Mouse (Mus musculus) erythroblast, embryonic 14.5 days (primary cell): ENCODE results near the gene Scd2. TPM values are rescaled to one million over a fixed set of nuclear protein-coding genes. Genes with fewer than 3 reads are reported as not detected.
"Not testable (repeated sequence)": the region's sequence is repeated elsewhere in the genome, so short reads cannot be mapped to it uniquely, and the experiment has no call there.

Experiments used
- H3K27me3 ChIP-seq: 2 replicates; pipeline ENCODE4 v1.6.1; 2012; ENCODE audit warnings: inconsistent platforms; ENCODE audit not compliant: control insufficient read depth
- H3K36me3 ChIP-seq: 2 replicates; pipeline ENCODE4 v1.6.1; 2012; ENCODE audit warnings: mild to moderate bottlenecking, inconsistent platforms; ENCODE audit not compliant: control insufficient read depth
- H3K4me1 ChIP-seq: 2 replicates; pipeline ENCODE4 v1.6.1; 2012; ENCODE audit warnings: inconsistent platforms; ENCODE audit not compliant: control insufficient read depth
- H3K4me3 ChIP-seq: replicated peaks from 2 replicates; pipeline ENCODE3; 2012; ENCODE audit warnings: moderate library complexity, mild to moderate bottlenecking, inconsistent platforms
- H3K9me3 ChIP-seq: 2 replicates; pipeline ENCODE4 v1.6.1; 2012; ENCODE audit warnings: low read length, inconsistent platforms, mixed read lengths; ENCODE audit not compliant: control insufficient read depth
- GATA1 ChIP-seq: IDR thresholded peaks from 2 replicates; pipeline ENCODE4 v1.6.1; 2012; ENCODE audit warnings: low read length, inconsistent platforms, mixed read lengths
- TAL1 ChIP-seq: IDR thresholded peaks from 3 replicates; pipeline ENCODE4 v1.6.1; 2012; ENCODE audit warnings: low read length, inconsistent platforms, mixed read lengths
- polyA plus RNA-seq: library from polyadenylated mRNA; stranded (reverse); fragments of >175 nt; gene quantifications from 2 replicates; pipeline ENCODE4 v1.2.3, GENCODE M21; 2012

The Scd2 gene
- polyA plus RNA-seq, 1 experiment: 0.27 TPM

DNA sequence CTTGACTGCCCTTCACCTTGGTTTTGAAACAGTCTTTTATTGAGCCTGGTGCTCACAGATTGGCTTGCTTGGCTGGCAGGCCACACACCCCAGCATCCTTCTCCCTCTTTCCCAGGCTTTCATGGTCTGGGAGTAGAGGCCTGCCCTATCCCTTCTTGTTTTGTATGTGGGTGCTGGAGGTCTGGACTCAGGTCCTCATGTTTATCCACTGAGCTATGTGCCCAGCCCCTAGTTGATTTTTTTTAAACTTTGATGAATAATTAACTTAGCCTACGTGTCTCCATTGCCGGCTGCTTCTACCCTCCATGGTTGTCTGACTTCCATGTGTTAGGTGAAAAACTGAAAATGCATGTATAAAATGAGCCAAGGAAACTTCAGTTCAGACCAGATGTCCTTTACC lies 36.1 kb downstream of the Scd2 start:
- TF ChIP-seq TAL1 (no peak), GATA1 (no peak)
- Histone ChIP-seq H3K9me3 (no peaks in the 10 kb centered on the region; the same call in 1 of the 2 replicates), H3K4me1 (no peaks in the 10 kb centered on the region), H3K36me3 (no peaks in the 10 kb centered on the region), H3K27me3 (no peaks in the 10 kb centered on the region), H3K4me3 (no peak overlapping the region)

DNA sequence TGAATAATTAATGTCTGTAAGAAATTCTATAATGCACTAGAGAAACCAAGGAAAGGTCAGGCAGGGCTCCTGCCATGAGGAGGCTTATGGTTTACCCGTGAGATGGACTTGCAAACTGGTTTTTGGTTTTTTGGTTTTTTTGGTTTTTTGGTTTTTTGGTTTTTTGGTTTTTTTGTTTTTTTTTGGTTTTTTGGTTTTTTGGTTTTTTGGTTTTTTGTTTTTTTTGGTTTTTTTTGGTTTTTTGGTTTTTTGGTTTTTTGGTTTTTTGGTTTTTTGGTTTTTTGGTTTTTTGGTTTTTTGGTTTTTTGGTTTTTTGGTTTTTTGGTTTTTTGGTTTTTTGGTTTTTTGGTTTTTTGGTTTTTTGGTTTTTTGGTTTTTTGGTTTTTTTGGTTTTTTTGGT lies 37.7 kb downstream of the Scd2 start:
- not testable (repeated sequence) for H3K4me1 ChIP-seq, H3K4me3 ChIP-seq, H3K27me3 ChIP-seq, H3K36me3 ChIP-seq, H3K9me3 ChIP-seq

DNA sequence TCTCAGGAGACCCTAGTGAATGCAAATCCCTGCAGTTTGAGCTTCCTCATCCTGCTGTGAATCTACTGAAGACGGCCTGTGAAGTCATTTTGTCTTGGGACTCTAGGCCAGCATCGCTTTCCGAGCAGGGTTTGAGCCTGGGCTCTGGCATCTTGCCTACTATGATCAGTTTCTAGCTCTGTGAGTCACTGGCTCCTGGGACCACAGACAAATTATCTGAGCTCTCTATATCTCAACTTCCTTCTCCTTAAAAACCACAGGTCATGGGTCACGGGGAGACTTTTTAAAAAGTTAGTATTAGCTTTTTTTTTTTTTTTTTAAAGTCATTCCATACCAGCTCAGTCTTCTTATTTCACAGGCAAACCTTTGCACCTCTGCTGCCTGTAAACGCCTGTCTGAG lies 38.4 kb downstream of the Scd2 start:
- H3K9me3 ChIP-seq: no peaks in the 10 kb centered on the region
- H3K4me3 ChIP-seq: no peak overlapping the region
- H3K4me1 ChIP-seq: no peaks in the 10 kb centered on the region
- no peaks in the 10 kb centered on the region for H3K27me3 ChIP-seq
- TF ChIP-seq GATA1 (no peak), TAL1 (no peak)
- H3K36me3 ChIP-seq: no peaks in the 10 kb centered on the region

DNA sequence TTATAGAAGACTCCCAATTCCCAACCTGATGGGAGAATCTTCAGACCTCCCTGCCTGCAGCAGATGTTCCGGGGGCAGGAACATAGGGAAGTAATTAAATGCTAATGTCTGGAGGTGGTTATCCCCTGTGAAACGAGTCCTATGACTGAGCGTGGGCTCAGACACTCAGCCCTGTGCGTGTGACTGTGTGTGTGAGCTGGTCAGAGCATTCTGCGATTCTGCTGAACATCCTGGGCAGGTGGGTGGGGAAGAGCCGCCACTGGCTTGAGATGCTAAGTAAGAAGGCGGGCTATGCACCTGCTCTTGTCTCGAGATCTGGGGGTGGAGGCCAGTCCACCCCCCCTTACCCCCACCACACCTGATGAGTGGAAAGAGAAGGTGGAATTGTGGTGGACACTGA lies 38.9 kb downstream of the Scd2 start:
- Histone ChIP-seq H3K9me3 (no peaks in the 10 kb centered on the region), H3K36me3 (no peaks in the 10 kb centered on the region), H3K27me3 (no peaks in the 10 kb centered on the region), H3K4me3 (no peak overlapping the region), H3K4me1 (no peaks in the 10 kb centered on the region)
- no peak for TF ChIP-seq GATA1
- TF ChIP-seq TAL1: no peak

DNA sequence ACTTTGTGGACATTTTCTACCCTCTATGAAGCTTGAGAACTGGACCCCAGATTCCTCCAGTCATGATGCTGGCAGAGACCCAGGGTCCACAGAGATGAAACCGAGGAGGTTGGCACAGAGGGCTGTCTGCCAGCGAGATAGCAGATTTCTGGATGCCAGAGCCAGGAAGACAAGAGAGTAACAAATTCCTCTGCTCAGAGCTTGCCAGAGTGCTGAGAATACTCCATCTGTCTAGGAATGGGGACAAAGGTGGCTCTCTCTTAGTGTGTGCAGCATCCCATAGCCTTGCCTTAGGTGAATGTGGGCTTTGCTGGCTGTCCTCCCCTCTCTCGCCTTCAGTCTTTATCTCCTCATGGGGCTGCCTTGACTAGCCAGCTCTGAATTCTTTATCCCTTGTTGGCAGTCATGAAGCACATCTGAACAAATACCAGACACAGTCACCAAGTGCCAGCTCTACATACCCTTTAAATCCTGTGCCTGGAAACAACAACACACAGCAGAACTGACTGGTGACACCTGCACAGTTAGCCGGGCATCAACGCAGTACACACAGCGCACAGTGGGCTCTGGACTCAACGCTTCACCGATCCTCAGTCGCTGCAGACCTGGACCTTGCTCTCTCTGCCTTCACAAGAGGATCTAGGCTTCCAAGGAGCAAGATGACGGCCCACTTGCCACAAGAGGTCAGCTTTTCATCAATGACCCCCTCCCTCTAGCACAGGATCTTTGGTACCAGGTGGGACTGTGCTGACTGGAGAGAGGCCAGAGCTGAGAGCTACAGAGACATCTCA lies 39.6 kb downstream of the Scd2 start, which contains the start of gene Scd4:
Gene Scd4, plus strand, starts transcription at position 260 of the 791 bp plus-strand sequence.
- H3K36me3 ChIP-seq: no peaks in the 10 kb centered on the region
- H3K4me1 ChIP-seq: no peaks in the 10 kb centered on the region
- H3K9me3 ChIP-seq: no peaks in the 10 kb centered on the region
- TF ChIP-seq TAL1: no peak
- TF ChIP-seq GATA1: no peak
- no peaks in the 10 kb centered on the region for H3K27me3 ChIP-seq
- H3K4me3 ChIP-seq: no peak within 1 kb of the TSS

DNA sequence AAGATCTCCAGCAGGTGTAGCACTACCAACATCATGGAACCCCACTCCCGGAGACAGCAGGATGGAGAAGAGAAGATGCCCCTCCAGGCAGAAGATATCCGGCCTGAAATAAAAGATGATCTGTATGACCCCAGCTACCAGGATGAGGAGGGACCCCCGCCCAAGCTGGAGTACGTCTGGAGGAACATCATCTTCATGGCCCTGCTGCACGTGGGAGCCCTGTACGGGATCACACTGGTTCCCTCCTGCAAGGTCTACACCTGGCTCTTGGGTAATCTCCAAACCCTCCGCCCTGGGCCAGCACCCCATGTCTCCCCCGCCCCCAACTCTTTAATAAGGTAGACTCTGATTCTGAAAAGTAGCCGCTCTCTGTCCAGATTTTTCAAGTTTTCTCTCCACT lies 40.5 kb downstream of the Scd2 start:
- TF ChIP-seq TAL1 (no peak), GATA1 (no peak)
- Histone ChIP-seq H3K36me3 (no peaks in the 10 kb centered on the region), H3K4me1 (no peaks in the 10 kb centered on the region), H3K27me3 (no peaks in the 10 kb centered on the region), H3K4me3 (no peak overlapping the region), H3K9me3 (no peaks in the 10 kb centered on the region)

DNA sequence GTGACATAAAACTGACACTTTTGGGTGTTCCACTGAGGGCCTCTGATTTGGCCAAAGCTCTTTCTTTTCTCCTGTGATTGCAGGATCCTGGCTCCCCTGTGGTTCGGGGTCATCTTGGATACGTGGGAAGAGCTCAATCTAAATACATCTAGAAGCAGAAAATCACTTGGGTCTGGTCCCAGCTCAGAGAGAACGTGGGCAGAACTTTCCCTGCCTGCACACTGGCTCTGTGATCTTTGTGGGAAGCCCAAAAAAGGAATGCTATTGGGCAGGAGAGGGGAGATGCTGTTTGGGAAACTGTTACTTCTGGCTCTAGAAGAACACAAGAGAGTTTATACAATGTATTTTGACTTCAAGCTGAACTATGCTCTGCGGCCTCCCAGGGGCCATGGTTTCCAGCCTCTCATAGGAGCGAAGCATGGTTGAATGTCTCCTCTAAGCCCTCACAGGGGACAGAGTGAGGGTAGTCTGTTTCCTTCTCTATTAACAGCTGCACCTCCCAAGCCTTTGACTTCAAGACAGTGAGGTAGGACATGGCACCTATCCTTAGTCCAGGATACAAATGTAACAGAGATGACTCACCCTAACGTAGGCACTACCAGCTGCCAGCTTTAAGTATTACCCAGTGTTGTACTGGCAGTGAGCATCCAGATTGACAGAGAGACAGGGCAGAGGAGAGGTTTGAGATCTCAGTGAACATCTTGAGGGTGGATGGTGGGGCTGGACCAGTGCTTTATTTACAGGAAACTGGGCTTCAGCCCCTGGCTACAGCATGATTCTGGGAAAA lies 42.6 kb downstream of the Scd2 start:
- Histone ChIP-seq H3K36me3 (no peaks in the 10 kb centered on the region), H3K9me3 (no peaks in the 10 kb centered on the region), H3K4me3 (no peak overlapping the region), H3K4me1 (no peaks in the 10 kb centered on the region), H3K27me3 (no peaks in the 10 kb centered on the region)
- TF ChIP-seq GATA1 (no peak), TAL1 (no peak)

DNA sequence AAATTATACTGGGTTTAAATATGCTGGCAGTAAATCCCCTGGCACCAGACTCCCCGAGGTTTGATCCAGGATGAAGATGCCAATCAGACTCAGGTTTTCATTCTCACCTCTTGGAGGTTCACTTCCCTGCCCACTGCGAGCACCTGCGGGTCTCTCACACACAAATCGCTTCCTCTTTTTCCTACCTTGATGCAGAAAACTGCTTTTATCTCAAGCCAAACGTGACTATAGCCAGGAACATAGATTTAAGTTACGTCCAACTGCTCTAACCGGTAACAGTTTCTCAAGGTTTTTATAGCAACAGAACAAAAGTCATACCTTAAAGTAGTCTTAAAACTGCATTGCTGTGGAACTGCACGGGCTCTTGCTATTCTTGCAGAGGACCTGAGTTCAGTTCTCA lies 56.2 kb downstream of the Scd2 start:
- TF ChIP-seq GATA1 (no peak), TAL1 (no peak)
- no peaks in the 10 kb centered on the region for H3K27me3 ChIP-seq
- no peaks in the 10 kb centered on the region for H3K4me1 ChIP-seq
- H3K36me3 ChIP-seq: no peaks in the 10 kb centered on the region
- no peaks in the 10 kb centered on the region; the same call in 1 of the 2 replicates for H3K9me3 ChIP-seq
- H3K4me3 ChIP-seq: no peak overlapping the region

DNA sequence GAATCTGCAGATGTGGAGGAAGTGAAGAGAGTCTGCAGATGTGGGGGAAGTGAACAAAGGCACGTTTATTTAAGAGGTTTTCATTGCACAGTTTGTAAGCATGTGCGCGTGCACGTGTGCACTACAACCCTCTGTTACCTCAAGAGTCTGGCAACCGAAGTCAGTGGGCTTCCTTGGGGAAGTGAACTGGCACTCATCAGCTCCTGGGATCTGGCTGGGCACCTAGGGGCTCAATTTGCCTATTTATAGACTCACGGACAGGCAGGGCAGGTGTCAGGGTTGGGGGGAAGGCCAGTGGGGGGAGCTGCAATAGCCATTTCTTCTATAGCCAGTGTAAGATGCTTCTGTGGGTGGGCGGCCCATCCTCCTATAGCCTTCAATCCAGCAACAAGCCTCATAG lies 58.3 kb downstream of the Scd2 start:
- TF ChIP-seq TAL1: no peak
- no peak for TF ChIP-seq GATA1
- H3K9me3 ChIP-seq: no peaks in the 10 kb centered on the region; the same call in 1 of the 2 replicates
- H3K36me3 ChIP-seq: no peaks in the 10 kb centered on the region
- H3K27me3 ChIP-seq: no peaks in the 10 kb centered on the region
- H3K4me1 ChIP-seq: no peaks in the 10 kb centered on the region
- H3K4me3 ChIP-seq: no peak overlapping the region

Other genes with a start within 250 kb of the Scd2 start
- 0.02 and 0.04 TPM in 2 replicates for gene Erlin1, start 223.9 kb upstream of the Scd2 start, polyA plus RNA-seq
- gene Chuk, start 186.2 kb upstream of the Scd2 start, polyA plus RNA-seq: 0.27 and 0.37 TPM in 2 replicates
- gene Cwf19l1, start 157.8 kb upstream of the Scd2 start, polyA plus RNA-seq: 0.34 and 0.41 TPM in 2 replicates
- 3.9 and 5.6 TPM in 2 replicates for gene Bloc1s2, start 147.2 kb upstream of the Scd2 start, polyA plus RNA-seq
- gene Pkd2l1, start 101.2 kb upstream of the Scd2 start, polyA plus RNA-seq: not detected in 2 replicates
- gene Scd3, start 90.4 kb upstream of the Scd2 start, polyA plus RNA-seq: not detected in 2 replicates
- gene Scd4, start 39.4 kb downstream of the Scd2 start, polyA plus RNA-seq: not detected in 2 replicates
- gene Scd1, start 114.2 kb downstream of the Scd2 start, polyA plus RNA-seq: 1.2 and 1.8 TPM in 2 replicates
- not detected in 2 replicates for gene Wnt8b, start 199.8 kb downstream of the Scd2 start, polyA plus RNA-seq